Mouse (Mus musculus): ENCODE results near the gene Sult6b2. TPM values are rescaled to one million over a fixed set of nuclear protein-coding genes. Genes with fewer than 3 reads are reported as not detected.

Sult6b2 gene
- polyA plus RNA-seq, 1 experiment from 2014 or later: not detected

- H3K9ac ChIP-seq (replicated peaks; ENCODE audit: low read depth): 0 out of 2 replicates have a peak overlapping the region, but pooled peaks have one; percentile 16
- peak; percentile 58 for ATAC-seq
- 2% methylated on average over 15 of the region's 15 CpGs for WGBS
Measured at GRCm38 (mm10) chr6:142814495-142814921, 10.2 kb upstream of the Sult6b2 start.

GRCm38 (mm10) chr6:142814011-142814410 is 9.7 kb upstream of the Sult6b2 start:
- ATAC-seq: no peak
- peak overlapping the region; percentile 56; the same call in 1 of the 2 replicates for H3K4me2 ChIP-seq (replicated peaks; ENCODE audit: low read depth, low read length)
- H3K9me3 ChIP-seq (ENCODE audit: low read length): no peaks in the 10 kb centered on the region
- 52% methylated on average over 10 of the region's 10 CpGs for WGBS
- H3K4me3 ChIP-seq (ENCODE audit: low read depth, low read length): no peak overlapping the region
- TF ChIP-seq EP300 (IDR thresholded peaks at IDR 0.05) (no peak), CTCF (IDR thresholded peaks at IDR 0.05) (no peak)
- DNase-seq (ENCODE audit: low spot score): no peak
- no peaks in the 10 kb centered on the region for H3K36me3 ChIP-seq (ENCODE audit: insufficient read depth, low read length)
- no peaks in the 10 kb centered on the region for H3K27me3 ChIP-seq (replicated peaks; ENCODE audit: insufficient read depth, low read length)
- H3K4me1 ChIP-seq (ENCODE audit: insufficient read depth, low read depth, low read length): no peaks in the 10 kb centered on the region
- H3K9ac ChIP-seq (replicated peaks; ENCODE audit: low read depth): no peak overlapping the region
- H3K27ac ChIP-seq (ENCODE audit: low read length): no peak overlapping the region

More at GRCm38 (mm10) chr6:142814495-142814921, 10.2 kb upstream of the Sult6b2 start:
- TF ChIP-seq EP300 (IDR thresholded peaks at IDR 0.05): no peak
- peak; percentile 93 for TF ChIP-seq CTCF (IDR thresholded peaks at IDR 0.05)
- H3K4me2 ChIP-seq (replicated peaks; ENCODE audit: low read depth, low read length): peak overlapping the region; percentile 56
- no peaks in the 10 kb centered on the region for H3K4me1 ChIP-seq (ENCODE audit: insufficient read depth, low read depth, low read length)
- H3K36me3 ChIP-seq (ENCODE audit: insufficient read depth, low read length): no peaks in the 10 kb centered on the region
- H3K27ac ChIP-seq (ENCODE audit: low read length): no peak overlapping the region
- peak; percentile 89 for DNase-seq (ENCODE audit: low spot score)
- H3K4me3 ChIP-seq (ENCODE audit: low read depth, low read length): peak overlapping the region; percentile 25; the same call in 1 of the 2 replicates
- H3K27me3 ChIP-seq (replicated peaks; ENCODE audit: insufficient read depth, low read length): no peaks in the 10 kb centered on the region
- no peaks in the 10 kb centered on the region for H3K9me3 ChIP-seq (ENCODE audit: low read length)

GRCm38 (mm10) chr6:142812969-142813368 is 8.7 kb upstream of the Sult6b2 start:
- Histone ChIP-seq H3K4me3 (ENCODE audit: low read depth, low read length) (no peak overlapping the region), H3K4me1 (ENCODE audit: insufficient read depth, low read depth, low read length) (no peaks in the 10 kb centered on the region), H3K27me3 (replicated peaks; ENCODE audit: insufficient read depth, low read length) (no peaks in the 10 kb centered on the region), H3K9me3 (ENCODE audit: low read length) (no peaks in the 10 kb centered on the region), H3K4me2 (replicated peaks; ENCODE audit: low read depth, low read length) (no peak overlapping the region), H3K9ac (replicated peaks; ENCODE audit: low read depth) (no peak overlapping the region), H3K36me3 (ENCODE audit: insufficient read depth, low read length) (no peaks in the 10 kb centered on the region), H3K27ac (ENCODE audit: low read length) (no peak overlapping the region)
- TF ChIP-seq EP300 (IDR thresholded peaks at IDR 0.05): no peak
- TF ChIP-seq CTCF (IDR thresholded peaks at IDR 0.05): no peak
- whole genome bisulfite sequencing: 81% methylated on average over 5 of the region's 5 CpGs
- DNase-seq (ENCODE audit: low spot score) (no peak), ATAC-seq (no peak)

DNA sequence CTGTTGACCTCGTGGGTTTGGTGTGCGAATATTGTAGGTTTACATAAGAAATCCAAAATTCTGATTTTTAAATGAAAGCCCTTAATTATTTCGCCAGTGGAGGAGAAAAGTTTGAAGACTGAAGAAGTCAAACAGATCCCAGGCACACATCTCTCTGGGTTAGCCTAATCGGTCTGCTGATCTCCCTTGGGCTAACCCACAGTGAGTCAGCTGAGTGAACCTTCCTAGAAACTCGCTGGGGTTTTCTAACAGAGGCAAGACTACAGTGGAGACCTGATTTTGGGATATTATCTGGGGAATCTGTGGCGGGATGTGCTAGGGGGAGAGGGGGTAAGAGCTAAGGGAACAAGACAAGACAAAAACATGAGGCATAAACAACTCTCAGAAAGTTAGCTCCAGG is 5.9 kb upstream of the Sult6b2 start:
- no peak overlapping the region for H3K4me3 ChIP-seq (ENCODE audit: low read depth, low read length)
- no peak overlapping the region for H3K9ac ChIP-seq (replicated peaks; ENCODE audit: low read depth)
- no peak for TF ChIP-seq CTCF (IDR thresholded peaks at IDR 0.05)
- TF ChIP-seq EP300 (IDR thresholded peaks at IDR 0.05): no peak
- H3K27me3 ChIP-seq (replicated peaks; ENCODE audit: insufficient read depth, low read length): no peaks in the 10 kb centered on the region
- 62% methylated on average over 6 of the region's 6 CpGs for WGBS
- H3K27ac ChIP-seq (ENCODE audit: low read length): no peak overlapping the region
- no peak for DNase-seq (ENCODE audit: low spot score)
- no peak for ATAC-seq
- H3K9me3 ChIP-seq (ENCODE audit: low read length): no peaks in the 10 kb centered on the region
- no peak overlapping the region for H3K4me2 ChIP-seq (replicated peaks; ENCODE audit: low read depth, low read length)
- H3K4me1 ChIP-seq (ENCODE audit: insufficient read depth, low read depth, low read length): no peaks in the 10 kb centered on the region
- H3K36me3 ChIP-seq (ENCODE audit: insufficient read depth, low read length): no peaks in the 10 kb centered on the region

GRCm38 (mm10) chr6:142809373-142810098 is 5.2 kb upstream of the Sult6b2 start:
- Histone ChIP-seq H3K4me2 (replicated peaks; ENCODE audit: low read depth, low read length) (no peak overlapping the region), H3K27me3 (replicated peaks; ENCODE audit: insufficient read depth, low read length) (no peaks in the 10 kb centered on the region), H3K4me3 (ENCODE audit: low read depth, low read length) (no peak overlapping the region), H3K9ac (replicated peaks; ENCODE audit: low read depth) (no peak overlapping the region), H3K4me1 (ENCODE audit: insufficient read depth, low read depth, low read length) (no peaks in the 10 kb centered on the region), H3K9me3 (ENCODE audit: low read length) (no peaks in the 10 kb centered on the region), H3K36me3 (ENCODE audit: insufficient read depth, low read length) (no peaks in the 10 kb centered on the region), H3K27ac (ENCODE audit: low read length) (no peak overlapping the region)
- WGBS: 24% methylated on average over 6 of the region's 6 CpGs
- ATAC-seq (no peak), DNase-seq (ENCODE audit: low spot score) (peak; percentile 32)
- TF ChIP-seq CTCF (IDR thresholded peaks at IDR 0.05) (no peak), EP300 (IDR thresholded peaks at IDR 0.05) (no peak)

DNA sequence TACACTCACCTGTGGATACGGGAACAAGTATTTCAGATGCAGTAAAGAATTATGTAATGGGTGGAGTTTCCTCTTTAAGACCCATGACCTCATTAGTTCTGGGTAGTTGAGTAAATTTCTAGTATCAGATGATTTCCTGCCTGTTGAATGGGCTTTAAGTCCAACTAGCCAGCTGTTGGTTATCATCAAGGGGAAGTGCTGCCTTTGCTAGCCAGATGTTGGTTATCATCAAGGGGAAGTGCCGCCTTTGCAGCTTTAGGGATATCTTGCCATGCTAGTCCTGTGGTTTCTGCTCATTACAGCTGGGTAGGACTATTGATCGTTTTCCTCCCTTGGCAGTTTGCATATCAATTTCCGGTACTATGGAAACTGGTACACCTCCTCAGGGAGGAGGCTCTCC is 2.0 kb upstream of the Sult6b2 start:
- Histone ChIP-seq H3K4me1 (ENCODE audit: insufficient read depth, low read depth, low read length) (no peaks in the 10 kb centered on the region), H3K27me3 (replicated peaks; ENCODE audit: insufficient read depth, low read length) (no peaks in the 10 kb centered on the region), H3K9me3 (ENCODE audit: low read length) (no peaks in the 10 kb centered on the region), H3K27ac (ENCODE audit: low read length) (no peak overlapping the region), H3K9ac (replicated peaks; ENCODE audit: low read depth) (no peak overlapping the region), H3K36me3 (ENCODE audit: insufficient read depth, low read length) (no peaks in the 10 kb centered on the region), H3K4me3 (ENCODE audit: low read depth, low read length) (no peak overlapping the region), H3K4me2 (replicated peaks; ENCODE audit: low read depth, low read length) (no peak overlapping the region)
- no peak for DNase-seq (ENCODE audit: low spot score)
- 79% methylated on average over 4 of the region's 4 CpGs for WGBS
- TF ChIP-seq EP300 (IDR thresholded peaks at IDR 0.05) (no peak), CTCF (IDR thresholded peaks at IDR 0.05) (no peak)
- ATAC-seq: no peak

Data from lung, postnatal 0 days (tissue).